Mouse (Mus musculus) CH12.LX (cell line): Measurements from ENCODE around the gene Adnp. TPM values are rescaled to one million over a fixed set of nuclear protein-coding genes. Genes with fewer than 3 reads are reported as not detected.
A peak's percentile ranks its signal among the peaks of the same experiment; 100 is the strongest.

Experiments
- DNase-seq: peaks from one replicate; pipeline ENCODE4 v3.0.0-alpha.2; 2013; ENCODE audit errors: extremely low read depth
- H3K27ac ChIP-seq: 2 replicates; pipeline ENCODE4 v1.5.1; 2012; ENCODE audit warnings: low read depth, mild to moderate bottlenecking, control low read depth, moderate library complexity; ENCODE audit not compliant: insufficient read depth
- H3K27me3 ChIP-seq: replicated peaks from 2 replicates; pipeline ENCODE3; 2012; ENCODE audit warnings: inconsistent platforms
- H3K36me3 ChIP-seq, 2 experiments: replicated peaks in 1 of 2; 2 replicates each; pipeline versions ENCODE3 to v1.6.1; 2012; ENCODE audit warnings: inconsistent platforms in 1 of 2, low read length in 1 of 2, mild to moderate bottlenecking in 1 of 2, mixed read lengths in 1 of 2, moderate library complexity in 1 of 2; ENCODE audit not compliant: control insufficient read depth in 1 of 2, insufficient read depth in 1 of 2
- H3K4me1 ChIP-seq, 2 experiments: 2 replicates each; pipeline ENCODE4 v1.6.1; 2012; ENCODE audit warnings: inconsistent platforms in 1 of 2, moderate library complexity in 1 of 2; ENCODE audit not compliant: insufficient read depth in 2 of 2, control insufficient read depth in 1 of 2
- H3K4me2 ChIP-seq: 2 replicates; pipeline ENCODE4 v1.6.1; 2012; ENCODE audit warnings: low read depth, mild to moderate bottlenecking, control low read depth; ENCODE audit not compliant: poor library complexity, insufficient read depth, severe bottlenecking
- H3K4me3 ChIP-seq, 3 experiments: fragments of 150-350 bp in 1 of 3; sonication (generic) in 1 of 3; replicated peaks in 1 of 3; 2 replicates each; pipeline versions ENCODE3 to v1.5.1; 2011 to 2012; ENCODE audit warnings: low read depth in 2 of 3, low read length in 2 of 3, mild to moderate bottlenecking in 2 of 3, moderate library complexity in 2 of 3, control low read depth in 1 of 3, improper control_type of control experiment in 1 of 3, inconsistent platforms in 1 of 3, mixed read lengths in 1 of 3; ENCODE audit not compliant: poor library complexity in 1 of 3
- H3K79me2 ChIP-seq: replicated peaks from 2 replicates; pipeline ENCODE4 v1.6.1; 2012; ENCODE audit warnings: mild to moderate bottlenecking, moderate library complexity; ENCODE audit not compliant: control insufficient read depth, poor library complexity, insufficient read depth, severe bottlenecking; ENCODE audit errors: extremely low read depth
- H3K9ac ChIP-seq: 2 replicates; pipeline ENCODE4 v1.6.1; 2012; ENCODE audit warnings: low read depth, mild to moderate bottlenecking, control low read depth, moderate library complexity; ENCODE audit not compliant: insufficient read depth
- H3K9me3 ChIP-seq: replicated peaks from 2 replicates; pipeline ENCODE3; 2012; ENCODE audit warnings: low read length, inconsistent platforms, mixed read lengths
- BHLHE40 ChIP-seq: IDR thresholded peaks from 2 replicates; pipeline ENCODE4 v1.6.1; 2011; ENCODE audit warnings: mild to moderate bottlenecking, low read depth, low read length, improper control_type of control experiment
- CHD2 ChIP-seq: IDR thresholded peaks from 2 replicates; pipeline ENCODE4 v1.6.1; 2011; ENCODE audit warnings: low read length, improper control_type of control experiment
- CTCF ChIP-seq, 2 experiments: IDR thresholded peaks in 1 of 2; conservative IDR thresholded peaks in 1 of 2; 2 replicates each; pipeline ENCODE4 v1.5.1; 2011 to 2012; ENCODE audit warnings: low read depth in 2 of 2, low read length in 2 of 2, improper control_type of control experiment in 1 of 2, inconsistent platforms in 1 of 2, mild to moderate bottlenecking in 1 of 2, moderate library complexity in 1 of 2
- MAFK ChIP-seq: IDR thresholded peaks from 2 replicates; pipeline ENCODE4 v1.6.1; 2011; ENCODE audit warnings: low read length, improper control_type of control experiment; ENCODE audit not compliant: insufficient replicate concordance
- MAX ChIP-seq: IDR thresholded peaks from 2 replicates; pipeline ENCODE4 v1.6.1; 2011; ENCODE audit warnings: low read length, improper control_type of control experiment
- PAX5 ChIP-seq: IDR thresholded peaks from 2 replicates; pipeline ENCODE4 v1.6.1; 2012; ENCODE audit warnings: low read length, inconsistent platforms, mixed read lengths
- RAD21 ChIP-seq: IDR thresholded peaks from 2 replicates; pipeline ENCODE4 v1.6.1; 2011; ENCODE audit warnings: low read depth, mild to moderate bottlenecking, low read length, improper control_type of control experiment, moderate library complexity
- TBP ChIP-seq: conservative IDR thresholded peaks from 2 replicates; pipeline ENCODE4 v1.6.1; 2011; ENCODE audit warnings: low read depth, low read length, improper control_type of control experiment
- ZC3H11A ChIP-seq: IDR thresholded peaks from 2 replicates; pipeline ENCODE4 v1.6.1; 2012; ENCODE audit warnings: low read depth, mild to moderate bottlenecking, inconsistent platforms, low read length, improper control_type of control experiment
- dilution Hi-C: fragments of 300-500 bp; cut with MboI; formaldehyde crosslinking; loops from 2 replicates; pipeline ENCODE4 v1.14.3; 2020; ENCODE audit warnings: low sequenced_read_pairs; ENCODE audit not compliant: extremely low pct_unique_long_range_greater_than_20kb, extremely low pct_ligation_motif_present
- in situ Hi-C: fragments of 300-500 bp; cut with MboI; formaldehyde crosslinking; loops from 3 replicates; pipeline ENCODE4 v1.14.3; 2019; ENCODE audit warnings: low sequenced_read_pairs, low pct_ligation_motif_present, low pct_unique_long_range_greater_than_20kb, mixed read lengths
- polyA plus RNA-seq: library from polyadenylated mRNA; unstranded; fragments of >175 nt; gene quantifications from 2 replicates; pipeline ENCODE4 v1.2.1, GENCODE M21; 2012; ENCODE audit warnings: low read depth; ENCODE audit not compliant: insufficient read length
- total RNA-seq, 2 experiments: library from RNA; depleted of rRNA; stranded (reverse); fragments of 300-350 nt in 1 of 2; fragments of >200 nt in 1 of 2; gene quantifications; 2 replicates each; pipeline ENCODE4 v1.2.3; 2012 to 2014

The Adnp gene
- total and polyA plus RNA-seq, 3 experiments = 1.3 to 12.9 (median 3.3) TPM

DNA sequence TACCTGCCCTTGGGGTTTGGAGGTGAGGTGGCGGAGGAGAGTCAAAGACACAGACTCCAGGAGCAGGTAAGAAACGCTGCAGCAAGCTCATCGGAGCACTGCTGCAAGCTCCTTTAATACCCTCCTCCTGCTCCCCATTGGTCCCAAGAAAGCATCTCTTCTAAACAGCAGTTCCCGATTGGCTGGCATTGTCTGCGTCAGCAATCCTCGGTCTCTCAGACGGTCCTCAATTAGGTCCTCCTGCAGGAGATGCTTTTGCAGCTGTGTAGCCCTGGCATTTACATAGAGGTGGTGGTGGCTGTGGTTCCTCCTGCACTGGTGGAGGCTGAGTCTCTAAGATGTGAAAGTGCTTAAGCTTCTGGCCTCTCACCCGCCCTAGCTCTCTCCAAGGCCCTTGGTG lies 38.7 kb upstream of the Adnp start:
- Histone ChIP-seq H3K27me3 (peaks cover 51% of the 10 kb centered on the region), H3K27ac (no peak overlapping the region), H3K79me2 (no peaks in the 10 kb centered on the region), H3K9me3 (no peaks in the 10 kb centered on the region), H3K36me3 (no peaks in the 10 kb centered on the region), H3K4me2 (no peak overlapping the region), H3K4me1 (no peaks in the 10 kb centered on the region), H3K9ac (no peak overlapping the region), H3K4me3 (no peak overlapping the region)
- in situ Hi-C loops = no loop called here
- DNase-seq = peak; percentile 26
- TF ChIP-seq RAD21 (no peak), TBP (0 out of 2 replicates have a peak, but pooled peaks have one; percentile 34)
- dilution Hi-C loops = no loop called here

DNA sequence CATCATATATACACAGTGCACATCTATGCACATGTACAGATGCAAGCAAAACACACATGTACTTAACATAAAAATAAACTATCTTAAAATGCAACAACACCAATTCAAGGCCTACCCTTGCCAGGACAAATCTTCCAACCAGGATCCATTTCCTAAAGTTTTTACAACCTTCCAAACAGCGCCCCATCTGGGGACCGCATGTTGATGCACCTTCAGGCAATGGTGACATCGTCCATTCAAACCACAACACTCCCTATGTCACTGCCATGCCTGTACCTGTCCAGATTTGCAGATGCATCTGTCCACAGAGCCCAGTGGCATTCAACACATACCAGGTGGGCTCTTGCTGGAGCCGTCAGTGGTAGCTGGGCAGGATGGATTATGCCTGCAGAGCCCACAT lies 36.4 kb upstream of the Adnp start:
- H3K4me3 ChIP-seq = no peak overlapping the region
- H3K4me1 ChIP-seq = no peaks in the 10 kb centered on the region
- DNase-seq = no peak
- peaks cover 67% of the 10 kb centered on the region for H3K27me3 ChIP-seq
- no peaks in the 10 kb centered on the region for H3K36me3 ChIP-seq
- no peak overlapping the region for H3K9ac ChIP-seq
- TF ChIP-seq BHLHE40 (no peak), CTCF (conservative IDR thresholded peaks at IDR 0.05 in 1 of 2, IDR thresholded peaks at IDR 0.05 in 1 of 2; ENCODE audit: low read depth in 2 of 2, low read length in 2 of 2) (peak in 1 of 2 experiments; percentile 15; a peak in 1 of 4 replicates)
- H3K9me3 ChIP-seq = peaks cover 5% of the 10 kb centered on the region
- dilution Hi-C loops = no loop called here
- in situ Hi-C loops = no loop called here
- H3K27ac ChIP-seq = no peak overlapping the region
- H3K79me2 ChIP-seq = no peaks in the 10 kb centered on the region
- no peak overlapping the region for H3K4me2 ChIP-seq

DNA sequence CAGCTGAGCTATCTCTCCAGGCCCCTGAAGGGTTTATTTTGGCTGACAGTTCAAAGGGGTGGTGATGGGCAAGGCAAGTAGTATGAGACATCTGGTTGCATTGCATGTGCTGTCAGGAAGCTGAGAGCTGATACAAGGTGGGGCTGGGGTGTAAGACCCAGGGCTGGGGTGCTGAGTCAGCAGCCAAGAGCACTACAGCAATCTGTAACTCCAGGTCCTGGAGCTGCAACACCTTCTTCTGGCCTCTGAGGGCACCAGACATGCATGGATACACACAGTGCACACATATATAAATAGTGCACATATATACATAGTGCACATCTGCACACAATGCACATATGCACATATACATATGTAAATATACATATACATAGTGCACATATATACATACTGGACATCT lies 35.9 kb upstream of the Adnp start:
- peaks cover 7% of the 10 kb centered on the region for H3K9me3 ChIP-seq
- no peaks in the 10 kb centered on the region for H3K79me2 ChIP-seq
- no peak overlapping the region for H3K4me2 ChIP-seq
- H3K4me1 ChIP-seq = no peaks in the 10 kb centered on the region
- no peak overlapping the region for H3K27ac ChIP-seq
- no peaks in the 10 kb centered on the region for H3K36me3 ChIP-seq
- TF ChIP-seq CHD2 = no peak
- no peak for TF ChIP-seq PAX5
- TF ChIP-seq MAX = no peak
- no peak for TF ChIP-seq ZC3H11A
- TF ChIP-seq MAFK = 0 out of 2 replicates have a peak, but pooled peaks have one; percentile 37
- dilution Hi-C loops = no loop called here
- H3K4me3 ChIP-seq = no peak overlapping the region
- in situ Hi-C loops = no loop called here
- H3K9ac ChIP-seq = no peak overlapping the region
- peaks cover 65% of the 10 kb centered on the region for H3K27me3 ChIP-seq
- no peak for DNase-seq
